Mouse (Mus musculus) MEL (cell line): ENCODE results near the gene Jmjd7.

ENCODE experiments used
- MAFK ChIP-seq: IDR thresholded peaks from 2 replicates; pipeline ENCODE4 v1.6.1; 2011; ENCODE audit warnings: low read depth, mild to moderate bottlenecking, low read length, improper control_type of control experiment, borderline replicate concordance
- POLR2A ChIP-seq, 2 experiments: IDR thresholded peaks; 2 replicates each; pipeline ENCODE4 v1.6.1; 2011 to 2012; ENCODE audit warnings: low read length in 2 of 2, mild to moderate bottlenecking in 2 of 2, control low read depth in 1 of 2, improper control_type of control experiment in 1 of 2, low read depth in 1 of 2, moderate library complexity in 1 of 2; ENCODE audit not compliant: control insufficient read depth in 1 of 2, insufficient read depth in 1 of 2, poor library complexity in 1 of 2

DNA sequence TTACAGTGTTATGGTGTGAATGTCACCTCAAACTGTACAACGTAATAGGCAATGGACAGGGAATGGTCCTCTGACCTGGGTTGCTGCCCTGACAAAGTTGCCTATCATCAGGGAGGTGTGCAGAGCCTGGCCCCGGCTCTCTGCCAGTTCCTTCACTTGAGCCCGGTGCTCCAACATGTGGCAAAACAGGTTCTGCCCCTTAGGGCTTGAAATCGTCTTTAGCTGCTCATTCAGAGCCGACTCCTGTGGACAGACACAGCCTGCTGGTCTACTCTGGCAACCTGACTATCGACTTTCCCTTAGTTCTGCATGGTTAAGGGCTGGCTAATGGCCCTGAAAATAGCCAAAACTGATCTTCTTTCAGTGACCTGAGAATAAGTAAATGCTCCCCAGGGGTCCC is 32.9 kb downstream of the Jmjd7 start:
- TF ChIP-seq MAFK (no peak), POLR2A (IDR thresholded peaks at IDR 0.05; ENCODE audit: control insufficient read depth in 1 of 2, insufficient read depth in 1 of 2, low read depth in 1 of 2, low read length in 2 of 2, poor library complexity in 1 of 2) (no peak)
